Mouse (Mus musculus): ENCODE data around the gene Plcb2.

- no peak for TF ChIP-seq CTCF (conservative IDR thresholded peaks at IDR 0.05; ENCODE audit: low read length)
- TF ChIP-seq POU5F1 (IDR thresholded peaks at IDR 0.05; ENCODE audit: borderline replicate concordance, low read length): no peak
- no peak for TF ChIP-seq NANOG (IDR thresholded peaks at IDR 0.05; ENCODE audit: borderline replicate concordance, low read length)
Measured at GRCm38 (mm10) chr2:118750476-118750875, 22.2 kb upstream of the Plcb2 start.
